Mouse (Mus musculus): Measurements from ENCODE around the gene Scn4b.

Scn4b gene

DNA sequence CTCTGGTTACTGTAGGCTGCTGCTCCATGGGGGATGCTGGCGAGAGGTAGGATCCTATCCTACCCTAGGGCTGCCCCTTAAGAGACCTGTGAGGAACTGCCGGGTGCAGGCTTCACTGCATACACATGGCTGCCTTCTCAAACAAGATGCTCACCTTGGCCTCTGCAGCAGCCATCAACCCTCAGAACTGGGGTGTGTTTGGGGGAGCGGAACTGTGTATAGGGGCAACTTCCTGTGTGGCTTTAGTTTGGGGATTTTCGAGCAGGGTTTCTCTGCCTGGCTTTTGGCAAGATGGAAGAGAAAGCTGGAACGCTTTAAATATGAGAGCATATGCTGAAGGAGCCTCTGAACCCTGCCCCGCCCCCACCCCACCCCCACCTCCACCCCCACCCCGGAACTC lies 11.3 kb upstream of the Scn4b start:
- no peak for DNase-seq

DNA sequence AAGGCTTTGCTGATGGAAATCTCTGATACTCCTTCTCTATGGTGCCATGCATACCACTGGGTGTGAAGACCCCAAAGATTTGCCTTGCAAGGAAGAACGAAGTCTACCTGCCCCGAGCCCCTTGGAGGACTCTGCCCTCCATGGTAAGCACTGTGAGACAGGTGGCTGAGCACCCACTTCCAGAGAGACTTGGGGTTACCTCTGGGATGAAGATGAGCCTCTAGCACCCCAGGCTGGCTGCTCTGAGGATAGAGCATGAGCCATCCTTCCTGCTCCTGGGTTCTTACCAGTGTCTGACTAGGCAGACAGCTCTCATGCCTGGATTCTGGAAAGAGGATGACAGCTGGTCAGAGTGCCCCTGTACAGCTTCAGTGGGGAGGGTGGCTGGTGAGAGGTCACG lies 8.1 kb upstream of the Scn4b start:
- no peak for DNase-seq

GRCm38 (mm10) chr9:45133484-45134310 lies 4.5 kb upstream of the Scn4b start:
- peak; percentile 75 to 82 for DNase-seq

DNA sequence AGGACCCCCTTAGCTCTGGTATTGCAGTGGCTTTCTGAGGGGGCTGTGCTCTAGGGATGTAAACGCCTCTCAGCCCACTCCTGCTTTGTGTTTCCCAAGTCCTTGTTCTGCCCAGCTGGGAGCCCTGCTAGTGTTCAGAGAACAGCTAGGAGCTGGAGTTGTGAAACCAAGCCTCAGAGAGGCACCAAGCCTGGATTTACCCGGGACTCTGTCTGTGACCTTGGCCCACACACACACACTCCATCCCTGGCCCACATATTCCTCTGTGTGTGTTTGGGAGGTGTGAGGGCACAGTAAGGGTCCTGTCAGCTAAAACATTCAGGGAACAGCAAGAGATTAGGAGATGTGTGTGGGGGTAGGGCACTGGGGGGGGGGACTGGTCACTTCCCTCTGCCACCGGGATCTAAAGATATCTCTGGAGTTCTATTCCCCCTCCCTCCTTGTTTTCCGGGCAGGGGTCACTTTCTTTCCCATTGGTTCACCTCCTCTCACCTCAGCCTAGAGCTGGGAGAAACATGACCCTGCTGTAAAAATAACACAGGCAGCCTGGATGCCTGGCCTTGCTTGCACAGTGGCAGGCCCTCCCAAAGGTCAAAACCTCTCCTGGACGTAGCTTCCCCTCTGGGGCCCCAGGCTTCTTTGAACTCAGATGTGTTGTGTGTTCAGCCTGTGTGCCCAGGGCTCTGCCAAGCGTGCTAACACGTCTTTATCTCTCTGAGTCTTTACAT lies 1.6 kb upstream of the Scn4b start:
- no peak for DNase-seq

DNA sequence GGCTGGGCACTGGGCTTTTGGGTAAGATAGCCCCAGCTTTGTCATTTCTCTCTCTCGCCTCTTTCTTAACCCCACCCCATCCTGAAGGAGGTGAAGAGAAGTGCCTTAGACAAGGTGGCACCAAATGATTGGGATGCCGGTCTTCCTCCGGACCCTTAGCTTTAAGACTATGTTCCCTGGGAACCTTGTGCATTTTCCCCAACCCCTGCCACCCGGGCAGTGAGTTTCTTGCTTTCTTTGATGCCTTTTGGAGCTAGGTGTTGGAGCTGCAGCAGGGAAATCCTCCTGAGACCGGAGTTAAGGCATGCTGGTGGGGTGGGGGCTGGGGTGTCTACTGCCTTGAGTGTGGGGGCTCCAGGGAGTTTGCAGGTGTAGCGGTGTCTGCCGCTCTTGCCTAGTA lies 887 bp downstream of the Scn4b start:
- DNase-seq = no peak

DNA sequence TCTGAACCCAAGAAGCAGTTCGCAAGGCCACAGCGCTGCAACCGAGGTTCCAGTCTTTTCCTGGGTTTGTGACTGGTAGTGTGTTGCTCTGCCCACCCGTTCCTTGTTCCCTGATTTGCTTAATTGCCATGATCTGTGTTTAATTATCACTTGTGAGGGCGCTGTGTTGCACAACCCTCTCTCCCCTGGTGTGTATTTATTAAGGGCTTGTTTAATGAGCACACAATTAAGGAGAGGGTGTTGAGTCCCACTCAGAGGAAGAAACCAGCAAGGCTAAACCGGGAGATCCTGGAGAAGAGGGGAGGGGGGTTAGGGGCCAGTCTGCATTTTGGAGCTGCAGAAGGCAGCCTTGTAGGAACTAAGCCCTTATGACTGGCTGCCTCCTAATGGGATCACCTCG lies 2.8 kb downstream of the Scn4b start:
- DNase-seq = no peak

DNA sequence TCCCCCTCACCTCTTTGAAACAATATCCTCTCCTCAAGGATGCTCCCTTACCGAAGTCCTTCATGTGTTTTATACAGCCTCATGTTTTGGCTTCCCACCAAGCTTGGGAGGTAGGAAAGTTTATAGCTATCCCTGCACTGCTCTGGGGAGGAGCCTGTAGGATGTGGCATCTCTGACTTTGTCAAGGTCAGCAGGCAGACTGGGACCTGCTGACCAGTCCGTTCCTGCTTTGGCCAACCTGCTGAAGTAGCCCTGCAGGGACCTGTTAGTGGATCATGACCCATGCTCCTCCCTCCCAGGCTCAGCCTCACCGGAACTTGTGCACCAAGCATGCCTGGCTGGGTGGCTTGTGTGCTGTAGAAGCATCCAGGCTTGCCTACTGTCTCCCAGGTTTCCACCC lies 4.5 kb downstream of the Scn4b start:
- DNase-seq = peak in 1 of 2 experiments; percentile 50

DNA sequence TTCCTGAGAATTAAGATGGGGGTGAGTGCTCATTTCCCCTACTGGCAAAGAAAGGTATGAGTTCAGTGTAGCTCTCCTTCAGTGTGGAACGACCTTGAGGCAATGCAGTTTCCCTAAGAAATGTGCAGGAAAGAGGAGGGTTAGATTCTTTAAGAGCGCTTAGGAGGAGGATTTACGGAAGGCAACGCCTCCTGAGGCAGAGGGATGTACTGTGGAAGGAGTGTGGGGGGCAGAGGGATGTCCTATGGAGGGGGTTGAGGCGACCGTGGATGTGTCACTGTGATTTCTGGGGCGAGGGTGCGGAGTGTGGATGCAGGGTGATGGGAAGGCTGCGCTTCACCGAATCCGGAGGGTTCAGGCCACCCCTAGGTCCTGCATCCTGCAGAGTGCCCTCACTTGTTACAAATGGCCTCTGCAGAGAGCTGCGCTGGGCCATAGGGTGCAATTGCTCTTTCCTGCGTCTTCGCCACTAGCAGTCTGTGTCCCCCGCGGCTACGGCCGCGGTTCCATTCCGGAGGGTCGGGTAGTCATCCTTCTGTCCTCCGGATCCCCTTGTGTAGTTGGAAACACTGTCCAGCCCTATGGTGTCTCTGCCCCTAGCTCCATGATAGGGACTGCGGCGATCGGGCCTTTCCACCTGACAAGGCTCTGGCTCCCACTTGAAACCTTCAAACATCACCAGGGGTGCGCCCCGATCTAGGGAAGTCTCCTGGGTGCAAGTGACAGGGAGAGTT lies 7.5 kb downstream of the Scn4b start:
- no peak for DNase-seq

DNA sequence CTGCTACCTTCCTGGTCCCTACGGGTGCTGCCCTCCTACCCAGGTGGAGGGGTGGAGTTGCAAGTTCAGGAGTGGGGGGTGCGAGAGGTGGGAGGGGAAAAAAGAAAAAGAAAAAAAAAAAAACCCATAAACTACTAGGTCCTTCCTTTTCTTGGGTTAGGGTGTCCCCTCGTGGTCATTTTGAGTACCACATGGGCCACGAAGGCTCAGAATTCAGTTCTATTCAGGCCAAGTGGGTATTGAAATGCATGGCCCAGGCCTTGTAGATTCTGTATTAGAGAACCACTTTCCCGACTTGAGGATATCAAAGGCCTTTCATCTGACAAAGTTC lies 8.0 kb downstream of the Scn4b start:
- DNase-seq = peak; percentile 84 to 85

DNA sequence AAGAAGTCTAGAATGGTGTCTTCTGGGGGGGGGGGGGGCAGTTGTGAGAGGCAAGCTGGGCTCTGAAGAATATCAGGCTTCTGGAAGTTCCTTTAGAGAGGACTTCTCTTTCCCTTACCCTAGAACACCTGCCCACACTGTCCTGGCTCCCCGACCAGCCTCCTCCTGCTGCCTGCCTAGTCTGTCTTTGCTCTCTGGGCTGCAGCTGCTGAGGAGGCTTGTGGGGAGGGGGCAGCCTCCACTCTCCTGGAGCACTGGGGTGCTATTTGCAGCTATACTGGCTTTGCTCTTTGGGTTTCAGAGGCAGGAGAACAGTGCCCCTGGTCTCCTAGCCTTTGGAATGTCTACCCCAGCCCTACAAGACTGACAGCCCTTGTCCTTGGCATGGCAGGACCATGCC lies 12.7 kb downstream of the Scn4b start:
- DNase-seq = no peak

DNA sequence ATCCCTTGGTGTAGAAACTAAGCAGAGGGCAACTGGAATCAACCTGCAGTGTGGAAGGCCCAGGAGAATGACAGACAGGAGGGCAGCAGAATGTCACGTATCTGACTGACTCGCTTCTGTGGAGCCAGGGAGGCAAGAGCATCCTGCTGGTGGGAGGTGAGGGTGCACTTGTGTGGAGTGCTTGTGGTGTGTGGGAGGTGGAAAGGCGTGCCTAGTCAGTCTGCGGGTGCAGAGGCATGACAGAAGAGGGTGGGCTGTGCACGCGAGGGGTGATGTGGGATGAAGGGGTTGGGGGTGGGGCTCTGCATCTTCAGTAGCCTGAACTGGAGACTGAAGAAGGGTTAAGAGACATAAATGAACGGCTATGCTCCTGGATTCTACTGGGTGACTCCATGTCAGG lies 15.2 kb downstream of the Scn4b start:
- no peak for DNase-seq

DNA sequence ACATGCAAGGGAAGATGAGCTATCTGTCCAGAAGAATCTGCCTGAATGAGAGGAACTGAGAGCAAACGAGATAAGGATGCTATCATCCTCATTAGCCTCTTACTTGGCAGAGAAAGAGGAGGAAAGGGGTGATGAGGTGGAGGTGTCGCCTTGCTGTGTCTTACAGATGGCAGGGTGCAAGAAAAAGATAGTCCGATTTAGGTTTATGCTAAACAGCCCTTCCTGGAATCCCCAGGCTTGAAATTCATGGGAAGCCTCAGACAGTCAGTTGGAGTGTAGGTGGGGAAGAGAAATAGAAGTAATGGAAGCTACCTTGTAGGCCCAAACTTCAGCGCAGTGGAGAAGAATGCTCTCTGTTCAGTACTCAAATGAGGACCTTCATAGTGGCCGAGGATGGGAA lies 29.7 kb downstream of the Scn4b start:
- DNase-seq = no peak

DNA sequence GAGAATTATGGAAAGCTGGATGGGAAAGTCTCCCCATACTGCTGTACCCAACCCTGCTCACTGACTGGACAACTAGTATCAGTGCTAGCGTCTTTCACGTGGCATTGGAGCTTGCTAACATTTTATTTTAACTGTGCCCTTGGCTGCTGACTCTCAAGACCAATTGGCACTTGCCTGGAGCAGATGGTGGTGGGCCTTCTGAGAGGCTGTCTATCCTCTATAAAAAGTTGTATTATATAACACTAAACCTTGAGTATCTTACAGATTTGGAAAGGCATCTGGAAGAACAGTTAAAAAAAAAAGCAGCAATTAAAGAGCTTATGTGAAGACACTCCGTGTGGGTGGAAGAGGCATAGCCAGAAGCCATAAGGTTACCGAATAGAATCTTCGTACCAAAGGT lies 32.0 kb downstream of the Scn4b start:
- no peak for DNase-seq

DNA sequence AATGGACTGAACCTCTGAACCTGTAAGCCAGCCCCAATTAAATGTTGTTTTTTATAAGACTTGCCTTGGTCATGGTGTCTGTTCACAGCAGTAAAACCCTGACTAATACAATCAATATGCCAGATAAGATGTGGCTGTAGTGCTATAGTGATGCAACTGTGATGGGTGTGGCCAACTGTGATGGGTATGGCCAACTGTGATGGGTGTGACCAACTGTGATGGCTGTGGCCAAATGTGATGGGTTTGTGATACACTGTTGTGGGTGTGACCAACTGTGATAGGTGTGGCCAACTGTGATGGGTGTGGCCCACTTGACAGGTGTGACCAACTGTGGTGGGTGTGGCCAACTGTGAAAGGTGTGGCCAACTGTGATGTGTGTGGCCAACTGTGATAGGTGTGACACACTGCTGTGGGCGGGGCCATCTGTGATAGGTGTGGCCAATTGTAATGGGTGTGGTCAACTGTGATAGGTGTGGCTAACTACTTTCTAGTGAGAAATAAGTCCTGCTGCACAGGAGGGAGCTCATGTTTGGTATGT lies 32.9 kb downstream of the Scn4b start:
- no peak for DNase-seq

DNA sequence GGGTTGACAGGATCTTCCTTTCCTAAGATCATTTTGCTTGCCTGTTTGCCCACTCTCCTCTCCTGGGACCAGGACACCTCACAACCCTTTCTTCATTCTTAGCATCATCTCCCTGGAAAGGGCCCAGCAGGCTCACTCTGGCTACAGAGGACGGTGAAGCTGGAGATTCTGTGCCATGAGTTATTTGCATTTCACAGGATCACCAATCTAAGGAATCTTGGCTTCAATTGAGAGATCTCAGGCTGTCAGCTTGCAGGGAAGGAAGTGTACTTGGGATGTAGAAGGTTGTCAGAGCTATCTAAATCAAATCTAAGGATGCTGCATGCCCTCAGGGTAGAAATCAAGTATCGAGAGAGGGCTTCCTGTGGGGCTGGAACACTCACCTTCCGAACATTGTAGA lies 35.3 kb downstream of the Scn4b start:
- no peak for DNase-seq

DNA sequence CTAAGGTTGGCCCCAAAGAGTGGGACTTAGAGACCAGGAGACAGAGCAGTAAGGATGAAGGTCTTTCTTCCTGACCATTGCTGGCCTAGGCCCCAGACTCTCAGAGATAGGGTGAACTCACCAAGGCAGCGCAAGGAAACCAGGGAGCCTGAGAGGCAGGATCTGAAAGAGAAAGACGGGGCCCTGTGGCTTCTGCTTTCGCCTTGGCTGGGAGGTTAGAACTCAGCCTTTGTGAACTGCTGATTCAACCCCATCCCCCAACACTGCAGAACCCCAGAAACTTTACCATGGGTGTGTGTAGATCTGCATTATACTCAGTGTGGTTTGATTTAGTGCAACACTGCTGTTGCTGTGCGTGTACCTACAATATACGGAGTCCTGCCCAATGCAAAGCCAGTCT lies 41.1 kb downstream of the Scn4b start:
- DNase-seq = no peak

DNA sequence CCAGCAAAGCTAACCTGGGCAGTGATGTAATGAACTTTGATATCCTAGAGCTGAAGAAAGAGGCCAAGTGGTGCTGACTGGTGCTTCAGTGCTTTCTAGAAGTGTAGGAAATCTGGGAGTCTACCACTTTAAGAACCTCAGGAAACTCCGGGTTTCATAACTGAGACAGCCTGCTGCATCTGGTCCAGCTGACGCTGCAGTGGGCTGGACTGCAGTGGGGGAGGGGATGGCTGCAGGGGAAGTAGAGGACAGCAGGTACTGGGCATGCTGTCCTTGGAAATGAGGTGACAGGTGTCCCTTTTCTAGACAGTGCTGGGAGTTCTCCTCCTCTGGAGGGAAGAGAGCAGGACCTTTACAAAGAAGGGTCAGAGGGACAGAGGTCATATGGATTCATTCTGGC lies 43.6 kb downstream of the Scn4b start, which contains the start of gene BC049352:
Gene BC049352 (plus strand): TSS at position 238 of the 400 bp plus-strand sequence.
- DNase-seq = peak in 1 of 2 experiments; percentile 35

GRCm38 (mm10) chr9:45182521-45182920 lies 44.3 kb downstream of the Scn4b start:
- no peak for DNase-seq

DNA sequence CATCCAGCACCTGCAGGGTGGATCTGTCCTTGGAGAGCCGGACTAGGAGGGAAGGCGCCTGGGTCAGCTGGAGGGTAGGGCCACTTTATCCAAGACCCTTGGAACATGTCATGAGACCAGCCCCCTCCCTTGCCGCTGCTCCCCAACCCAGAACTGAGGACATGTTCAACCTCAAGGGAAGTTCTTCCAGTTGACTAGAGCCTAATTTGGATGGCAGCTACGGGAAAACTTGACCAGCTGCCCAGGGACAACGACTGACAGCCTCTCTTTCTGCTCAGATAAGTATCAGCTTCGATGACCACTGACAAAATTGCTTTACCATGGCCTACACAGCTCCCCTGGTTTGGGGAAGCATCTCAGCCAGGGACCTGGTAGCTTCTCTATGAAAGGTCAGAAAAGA lies 45.1 kb downstream of the Scn4b start:
- DNase-seq = no peak

- no peak for DNase-seq
Observed at GRCm38 (mm10) chr9:45185250-45185649, 47.1 kb downstream of the Scn4b start.

- DNase-seq = no peak
Observed at GRCm38 (mm10) chr9:45188570-45189563, 50.7 kb downstream of the Scn4b start.

- no peak for DNase-seq
Observed at GRCm38 (mm10) chr9:45189661-45190174, 51.5 kb downstream of the Scn4b start.

All from kidney, postnatal 4 days (tissue).